Mouse (Mus musculus): ENCODE measurements around the gene Trnau1ap. TPM values are rescaled to one million over a fixed set of nuclear protein-coding genes. Genes with fewer than 3 reads are reported as not detected.

Trnau1ap gene
- polyA plus RNA-seq, 1 experiment from 2014 or later, result 78.0 TPM

DNA sequence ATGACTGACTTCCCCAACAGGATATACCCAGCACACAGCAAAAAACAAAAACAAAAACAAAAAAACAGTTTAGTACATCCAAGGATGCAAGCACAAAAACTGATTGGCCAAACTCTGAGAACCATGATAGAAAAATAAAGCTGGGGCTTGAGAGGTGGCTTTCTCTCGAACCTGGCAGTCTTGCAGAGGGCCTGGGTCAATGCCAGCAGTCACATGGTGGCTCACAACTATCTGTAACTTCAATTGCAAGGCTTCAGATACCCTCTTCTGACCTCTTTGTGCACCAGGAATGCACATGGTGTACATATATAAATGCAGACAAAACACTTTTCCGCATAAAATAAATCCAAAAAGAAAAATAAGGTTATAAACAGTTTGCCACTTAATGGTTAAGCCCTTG is 56.2 kb downstream of the Trnau1ap start:
- peaks cover 12% of the 10 kb centered on the region; the same call in 1 of the 2 replicates for H3K4me1 ChIP-seq (ENCODE audit: control insufficient read depth, insufficient read depth, low read length)
- 72% methylated on average over 2 of the region's 2 CpGs for WGBS
- ATAC-seq (ENCODE audit: low FRiP score) (no peak), DNase-seq (ENCODE audit: low spot score, missing footprints) (peak; percentile 44)
- H3K36me3 ChIP-seq (ENCODE audit: control insufficient read depth, insufficient read depth, low read length), result peaks cover 3% of the 10 kb centered on the region; the same call in 1 of the 2 replicates
- H3K27ac ChIP-seq (ENCODE audit: low read depth, low read length), result no peak overlapping the region
- H3K4me2 ChIP-seq, result peak overlapping the region; percentile 77
- no peaks in the 10 kb centered on the region for H3K27me3 ChIP-seq (ENCODE audit: control insufficient read depth, insufficient read depth, low read length)
- H3K9ac ChIP-seq (ENCODE audit: low read length), result no peak overlapping the region
- H3K9me3 ChIP-seq (ENCODE audit: control insufficient read depth, low read length), result no peaks in the 10 kb centered on the region
- H3K4me3 ChIP-seq (ENCODE audit: low read depth, low read length), result no peak overlapping the region; the same call in 1 of the 2 replicates

- WGBS, result under 1% methylated on average over 35 of the region's 35 CpGs
- peaks cover 9% of the 10 kb centered on the region; the same call in 1 of the 2 replicates for H3K4me1 ChIP-seq (ENCODE audit: control insufficient read depth, insufficient read depth, low read length)
- peak overlapping the region; percentile 58 for H3K9ac ChIP-seq (ENCODE audit: low read length)
- H3K4me2 ChIP-seq, result peak overlapping the region; percentile 38
- H3K4me3 ChIP-seq (ENCODE audit: low read depth, low read length), result peak overlapping the region; percentile 10; the same call in 1 of the 2 replicates
- no peaks in the 10 kb centered on the region for H3K9me3 ChIP-seq (ENCODE audit: control insufficient read depth, low read length)
- ATAC-seq (ENCODE audit: low FRiP score) (peak; percentile 76), DNase-seq (ENCODE audit: low spot score, missing footprints) (peak; percentile 99)
- no peaks in the 10 kb centered on the region for H3K27me3 ChIP-seq (ENCODE audit: control insufficient read depth, insufficient read depth, low read length)
- no peaks in the 10 kb centered on the region for H3K36me3 ChIP-seq (ENCODE audit: control insufficient read depth, insufficient read depth, low read length)
- peak overlapping the region; percentile 86 for H3K27ac ChIP-seq (ENCODE audit: low read depth, low read length)
These were observed 59.4 kb downstream of the Trnau1ap start for GRCm38 (mm10) chr4:132269740-132270560.

- ATAC-seq (ENCODE audit: low FRiP score) (no peak), DNase-seq (ENCODE audit: low spot score, missing footprints) (peak; percentile 90)
- Histone ChIP-seq H3K4me1 (ENCODE audit: control insufficient read depth, insufficient read depth, low read length) (peaks cover 9% of the 10 kb centered on the region; the same call in 1 of the 2 replicates), H3K4me3 (ENCODE audit: low read depth, low read length) (no peak overlapping the region), H3K27ac (ENCODE audit: low read depth, low read length) (no peak overlapping the region), H3K9me3 (ENCODE audit: control insufficient read depth, low read length) (no peaks in the 10 kb centered on the region), H3K36me3 (ENCODE audit: control insufficient read depth, insufficient read depth, low read length) (no peaks in the 10 kb centered on the region), H3K4me2 (no peak overlapping the region), H3K9ac (ENCODE audit: low read length) (no peak overlapping the region), H3K27me3 (ENCODE audit: control insufficient read depth, insufficient read depth, low read length) (no peaks in the 10 kb centered on the region)
- 21% methylated on average over 6 of the region's 6 CpGs for WGBS
These were observed 60.2 kb downstream of the Trnau1ap start for GRCm38 (mm10) chr4:132268871-132269739.

DNA sequence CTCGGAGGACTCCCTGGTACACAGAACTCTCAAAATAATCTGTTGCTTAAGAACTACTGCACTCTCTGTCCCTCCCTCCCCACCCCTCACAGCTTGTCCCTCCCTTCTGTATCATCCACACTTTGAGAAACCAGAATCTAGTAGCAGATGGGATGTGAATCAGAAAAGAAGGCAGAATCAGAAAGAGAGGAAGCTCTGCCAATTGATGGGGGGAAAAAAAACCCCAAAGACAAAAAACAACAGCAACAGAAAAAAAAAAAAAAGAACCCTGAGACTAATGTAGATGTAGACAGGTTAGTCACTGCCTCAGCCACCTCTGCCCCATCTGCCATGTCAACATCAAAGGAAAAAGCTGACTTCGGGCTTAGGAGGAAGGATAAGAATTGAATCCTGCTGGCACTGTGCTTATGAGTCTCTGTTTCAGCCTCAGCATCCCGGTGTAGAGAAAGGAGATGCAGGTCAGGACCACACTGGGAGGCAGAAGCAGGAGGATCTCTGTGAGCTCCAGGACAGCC is 62.4 kb downstream of the Trnau1ap start:
- H3K9me3 ChIP-seq (ENCODE audit: control insufficient read depth, low read length), result no peaks in the 10 kb centered on the region
- peaks cover 5% of the 10 kb centered on the region; the same call in 1 of the 2 replicates for H3K4me1 ChIP-seq (ENCODE audit: control insufficient read depth, insufficient read depth, low read length)
- H3K36me3 ChIP-seq (ENCODE audit: control insufficient read depth, insufficient read depth, low read length), result no peaks in the 10 kb centered on the region
- ATAC-seq (ENCODE audit: low FRiP score) (no peak), DNase-seq (ENCODE audit: low spot score, missing footprints) (peak; percentile 28)
- 81% methylated on average over 3 of the region's 3 CpGs for WGBS
- no peak overlapping the region for H3K9ac ChIP-seq (ENCODE audit: low read length)
- no peak overlapping the region for H3K4me2 ChIP-seq
- no peaks in the 10 kb centered on the region for H3K27me3 ChIP-seq (ENCODE audit: control insufficient read depth, insufficient read depth, low read length)
- no peak overlapping the region for H3K4me3 ChIP-seq (ENCODE audit: low read depth, low read length)
- H3K27ac ChIP-seq (ENCODE audit: low read depth, low read length), result no peak overlapping the region

DNA sequence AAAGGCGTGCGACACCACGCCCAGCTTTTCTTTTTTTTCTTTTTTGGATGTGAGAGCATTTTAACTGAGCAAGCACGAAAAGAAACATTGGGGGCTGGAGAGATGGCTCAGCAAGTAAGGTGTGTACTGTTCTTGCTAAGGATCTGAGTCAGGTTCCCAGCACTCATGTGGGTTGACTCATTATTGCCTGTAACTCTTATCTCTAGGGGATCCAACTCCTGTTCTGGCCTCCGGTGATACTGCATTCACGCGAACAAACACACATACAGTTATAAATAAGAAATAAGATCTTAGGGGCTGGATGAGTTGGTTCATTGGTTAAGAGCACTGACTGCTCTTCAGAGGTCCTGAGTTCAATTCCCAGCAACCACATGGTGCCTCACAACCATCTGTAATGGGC is 66.0 kb downstream of the Trnau1ap start:
- no peak overlapping the region for H3K4me3 ChIP-seq (ENCODE audit: low read depth, low read length)
- no peak for ATAC-seq (ENCODE audit: low FRiP score)
- H3K4me1 ChIP-seq (ENCODE audit: control insufficient read depth, insufficient read depth, low read length), result peaks cover 19% of the 10 kb centered on the region
- no peak overlapping the region for H3K9ac ChIP-seq (ENCODE audit: low read length)
- WGBS, result 95% methylated on average over 7 of the region's 7 CpGs
- H3K4me2 ChIP-seq, result no peak overlapping the region
- no peaks in the 10 kb centered on the region for H3K36me3 ChIP-seq (ENCODE audit: control insufficient read depth, insufficient read depth, low read length)
- H3K27me3 ChIP-seq (ENCODE audit: control insufficient read depth, insufficient read depth, low read length), result no peaks in the 10 kb centered on the region
- H3K9me3 ChIP-seq (ENCODE audit: control insufficient read depth, low read length), result no peaks in the 10 kb centered on the region
- no peak for DNase-seq (ENCODE audit: low spot score, missing footprints)
- H3K27ac ChIP-seq (ENCODE audit: low read depth, low read length), result no peak overlapping the region

- no peak overlapping the region for H3K27ac ChIP-seq (ENCODE audit: low read depth, low read length)
- ATAC-seq (ENCODE audit: low FRiP score) (no peak), DNase-seq (ENCODE audit: low spot score, missing footprints) (no peak)
- H3K27me3 ChIP-seq (ENCODE audit: control insufficient read depth, insufficient read depth, low read length), result no peaks in the 10 kb centered on the region
- H3K4me1 ChIP-seq (ENCODE audit: control insufficient read depth, insufficient read depth, low read length), result peaks cover 19% of the 10 kb centered on the region
- H3K36me3 ChIP-seq (ENCODE audit: control insufficient read depth, insufficient read depth, low read length), result no peaks in the 10 kb centered on the region
- no peak overlapping the region for H3K4me3 ChIP-seq (ENCODE audit: low read depth, low read length)
- H3K4me2 ChIP-seq, result no peak overlapping the region; the same call in 1 of the 2 replicates
- 85% methylated on average over 5 of the region's 5 CpGs for WGBS
- no peaks in the 10 kb centered on the region for H3K9me3 ChIP-seq (ENCODE audit: control insufficient read depth, low read length)
- H3K9ac ChIP-seq (ENCODE audit: low read length), result peak overlapping the region; percentile 89; the same call in 1 of the 2 replicates
These were observed 67.1 kb downstream of the Trnau1ap start for GRCm38 (mm10) chr4:132262358-132262616.

Other genes starting within 250 kb of the Trnau1ap start
- gene Oprd1, start 185.1 kb downstream of the Trnau1ap start, polyA plus RNA-seq (2014; fragmentation: Nextera tagmentation; extraction: Ambion mirVana), result 0.04 and 0.08 TPM in 2 replicates
- gene Ythdf2, start 117.2 kb downstream of the Trnau1ap start, polyA plus RNA-seq (2014; fragmentation: Nextera tagmentation; extraction: Ambion mirVana), result 164 and 170 TPM in 2 replicates
- 37.0 and 39.6 TPM in 2 replicates for gene Gmeb1, start 67.9 kb downstream of the Trnau1ap start, polyA plus RNA-seq (2014; fragmentation: Nextera tagmentation; extraction: Ambion mirVana)
- 67.2 and 70.5 TPM in 2 replicates for gene Taf12, start 55.2 kb downstream of the Trnau1ap start, polyA plus RNA-seq (2014; fragmentation: Nextera tagmentation; extraction: Ambion mirVana)
- gene Rab42, start 26.2 kb downstream of the Trnau1ap start, polyA plus RNA-seq (2014; fragmentation: Nextera tagmentation; extraction: Ambion mirVana), result 0.42 and 0.59 TPM in 2 replicates
- 62.1 and 70.3 TPM in 2 replicates for gene Rcc1, start 24.1 kb upstream of the Trnau1ap start, polyA plus RNA-seq (2014; fragmentation: Nextera tagmentation; extraction: Ambion mirVana)
- 22.2 and 22.4 TPM in 2 replicates for gene Phactr4, start 93.0 kb upstream of the Trnau1ap start, polyA plus RNA-seq (2014; fragmentation: Nextera tagmentation; extraction: Ambion mirVana)
- gene Med18, start 134.4 kb upstream of the Trnau1ap start, polyA plus RNA-seq (2014; fragmentation: Nextera tagmentation; extraction: Ambion mirVana), result 19.2 and 22.3 TPM in 2 replicates
- gene Sesn2, start 181.0 kb upstream of the Trnau1ap start, polyA plus RNA-seq (2014; fragmentation: Nextera tagmentation; extraction: Ambion mirVana), result 4.9 and 5.1 TPM in 2 replicates
- 1,016 and 1,079 TPM in 2 replicates for gene Atpif1, start 204.1 kb upstream of the Trnau1ap start, polyA plus RNA-seq (2014; fragmentation: Nextera tagmentation; extraction: Ambion mirVana)
- gene Dnajc8, start 206.0 kb upstream of the Trnau1ap start, polyA plus RNA-seq (2014; fragmentation: Nextera tagmentation; extraction: Ambion mirVana), result 228 and 245 TPM in 2 replicates
- gene Ptafr, start 234.5 kb upstream of the Trnau1ap start, polyA plus RNA-seq (2014; fragmentation: Nextera tagmentation; extraction: Ambion mirVana), result 0.31 and 0.63 TPM in 2 replicates